Mouse (Mus musculus): ENCODE measurements around the gene Wars2. TPM values are rescaled to one million over a fixed set of nuclear protein-coding genes. Genes with fewer than 3 reads are reported as not detected.
A peak's percentile ranks its signal among the peaks of the same experiment; 100 is the strongest.

Gene Wars2
- total RNA-seq, 2 experiments from 2014 or later: 5.5 TPM

GRCm38 (mm10) chr3:99247996-99248801 lies 107.3 kb downstream of the Wars2 start:
- no peak for DNase-seq

- DNase-seq: no peak
Observed at GRCm38 (mm10) chr3:99248831-99249550, 108.1 kb downstream of the Wars2 start.

DNA sequence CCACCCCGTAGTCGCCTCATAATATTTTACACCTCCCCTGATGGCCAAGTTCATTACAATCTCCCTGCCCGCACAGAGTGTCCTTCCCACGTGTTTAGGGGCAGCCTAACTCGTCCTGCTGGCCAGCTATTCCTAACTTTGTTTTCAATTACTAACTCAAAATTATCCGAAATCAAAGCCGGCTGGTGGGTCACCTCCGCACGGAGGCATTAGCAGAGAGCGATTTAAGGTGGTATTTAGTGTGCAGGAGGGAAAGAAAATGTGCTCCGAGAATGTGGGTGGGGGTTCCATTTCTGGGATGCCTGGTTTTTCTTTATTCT lies 108.6 kb downstream of the Wars2 start:
- DNase-seq: no peak

GRCm38 (mm10) chr3:99249906-99250305 lies 109.0 kb downstream of the Wars2 start:
- no peak for DNase-seq

GRCm38 (mm10) chr3:99251271-99252165 lies 110.7 kb downstream of the Wars2 start:
- no peak for DNase-seq

DNA sequence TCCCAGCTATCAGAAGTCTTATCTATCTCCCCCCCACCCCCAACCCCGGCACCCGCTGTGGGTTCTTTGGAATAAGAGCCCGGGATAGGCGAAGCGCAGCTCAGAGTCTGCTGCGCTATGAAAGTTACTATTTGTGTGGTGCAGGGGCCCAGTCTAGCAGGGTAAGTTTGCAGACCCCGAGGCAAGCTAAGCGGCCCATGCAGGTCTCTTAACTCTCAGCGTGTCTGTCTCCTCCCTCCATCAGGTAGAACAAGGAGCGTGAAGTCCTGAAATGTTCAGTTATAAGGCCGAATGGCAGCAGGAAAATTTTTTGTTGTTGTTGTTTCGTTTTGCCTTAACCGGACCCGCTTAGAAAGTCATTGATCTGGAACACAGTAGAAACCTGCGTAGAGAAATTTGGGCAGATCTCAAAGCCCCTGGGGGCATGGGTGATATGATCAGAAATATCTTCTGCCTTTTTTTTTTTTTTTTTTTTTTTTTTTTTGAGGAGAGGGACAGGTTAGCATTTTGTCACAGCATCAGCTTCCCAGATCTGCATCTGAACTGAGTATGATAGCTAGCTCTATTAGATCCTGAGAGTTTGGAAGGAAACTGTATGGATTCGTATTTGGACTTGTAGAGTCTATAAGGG lies 111.7 kb downstream of the Wars2 start:
- DNase-seq: no peak

- DNase-seq: peak; percentile 87
Observed at GRCm38 (mm10) chr3:99253092-99253488, 112.2 kb downstream of the Wars2 start.

DNA sequence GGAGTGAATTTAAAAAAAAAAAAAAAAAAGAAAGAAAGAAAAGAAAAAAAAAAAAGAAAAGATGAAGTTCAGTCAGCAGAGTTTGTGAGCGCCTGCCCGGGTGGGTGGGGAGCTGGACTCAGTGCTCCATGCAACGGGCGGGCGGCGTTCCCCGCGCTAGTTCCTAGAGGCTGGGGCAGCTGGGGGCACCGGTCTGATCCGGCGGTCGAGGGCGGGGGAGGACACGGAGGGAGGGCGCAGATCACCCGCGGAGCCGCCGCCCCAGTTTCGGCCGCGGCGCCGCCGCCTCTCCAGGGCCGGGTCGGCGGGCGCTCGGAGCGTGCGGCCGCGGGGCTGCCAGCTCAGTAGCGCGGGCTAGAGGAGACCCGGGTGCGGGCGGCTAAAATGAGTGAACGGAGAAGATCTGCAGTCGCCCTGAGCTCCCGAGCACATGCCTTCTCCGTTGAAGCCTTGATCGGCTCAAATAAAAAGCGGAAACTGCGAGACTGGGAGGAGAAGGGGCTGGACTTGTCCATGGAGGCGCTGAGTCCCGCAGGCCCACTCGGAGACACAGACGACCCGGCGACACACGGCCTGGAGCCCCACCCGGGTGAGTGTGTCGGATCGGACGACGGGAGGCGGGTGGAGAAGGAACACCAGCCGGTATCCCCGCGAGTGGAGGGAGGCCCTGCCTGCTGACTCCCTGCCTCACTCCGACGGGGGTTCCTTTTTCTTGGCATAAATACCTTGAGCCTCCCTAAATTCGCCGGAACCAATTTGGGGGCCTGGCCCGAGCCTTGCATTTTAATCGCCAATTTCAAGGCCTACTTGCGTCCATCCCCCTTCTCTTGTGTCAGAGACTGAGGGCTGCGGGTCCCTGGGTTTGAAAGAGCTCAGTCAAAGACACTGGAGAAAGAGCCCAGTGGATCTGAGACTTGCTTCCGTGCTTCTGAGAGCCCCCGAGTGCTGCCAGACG lies 112.9 kb downstream of the Wars2 start:
- DNase-seq: peak; percentile 84

- DNase-seq: peak; percentile 83
Observed at GRCm38 (mm10) chr3:99254559-99255151, 113.8 kb downstream of the Wars2 start.

DNA sequence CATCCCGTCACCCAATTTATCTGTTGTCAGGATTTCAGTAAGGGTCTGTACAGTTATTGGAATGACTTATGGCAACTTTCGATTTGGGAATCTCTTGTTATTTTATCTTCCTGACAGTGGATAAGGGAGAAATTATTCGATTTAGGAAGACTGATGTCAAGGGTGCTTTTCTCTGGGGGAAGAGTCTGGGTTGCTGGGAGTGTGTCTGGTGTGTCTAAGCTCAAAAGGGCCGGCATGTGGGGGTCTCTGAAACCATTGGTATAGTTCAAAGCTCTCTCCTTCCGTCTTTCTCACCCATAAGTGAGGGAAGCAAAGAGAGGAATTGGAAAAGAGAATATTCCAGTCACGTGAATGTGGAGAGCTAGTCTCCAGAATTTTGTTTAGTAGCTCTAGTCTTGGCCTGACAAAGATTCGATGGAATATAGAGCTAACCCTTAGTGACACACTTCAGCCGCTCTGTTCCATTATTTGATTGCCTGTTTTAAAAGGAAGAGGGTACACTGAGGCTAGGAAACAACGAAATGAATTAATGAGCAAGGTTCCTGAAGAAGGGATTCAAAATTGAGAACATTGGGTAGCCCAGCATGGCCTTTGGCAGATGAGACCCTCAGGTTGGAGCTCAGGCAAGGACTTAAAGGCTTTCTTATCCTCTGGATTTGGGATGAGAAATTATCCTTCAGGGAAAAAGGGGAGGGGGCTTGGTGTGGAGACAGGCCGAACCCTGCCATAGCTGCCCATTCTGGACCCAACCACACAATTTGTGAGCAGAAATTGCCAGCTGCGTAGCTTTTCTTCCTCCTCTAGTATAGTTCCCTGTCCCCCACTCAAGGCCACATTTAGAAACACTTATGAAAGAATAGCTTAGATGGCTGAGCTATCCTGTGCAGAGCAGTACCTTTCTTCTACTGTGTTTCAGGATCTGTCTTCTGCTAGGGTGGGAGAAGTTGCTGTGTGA lies 114.8 kb downstream of the Wars2 start:
- DNase-seq: no peak

- no peak for DNase-seq
Observed at GRCm38 (mm10) chr3:99256366-99256750, 115.5 kb downstream of the Wars2 start.

- DNase-seq: peak; percentile 51
Observed at GRCm38 (mm10) chr3:99256766-99257165, 115.9 kb downstream of the Wars2 start.

DNA sequence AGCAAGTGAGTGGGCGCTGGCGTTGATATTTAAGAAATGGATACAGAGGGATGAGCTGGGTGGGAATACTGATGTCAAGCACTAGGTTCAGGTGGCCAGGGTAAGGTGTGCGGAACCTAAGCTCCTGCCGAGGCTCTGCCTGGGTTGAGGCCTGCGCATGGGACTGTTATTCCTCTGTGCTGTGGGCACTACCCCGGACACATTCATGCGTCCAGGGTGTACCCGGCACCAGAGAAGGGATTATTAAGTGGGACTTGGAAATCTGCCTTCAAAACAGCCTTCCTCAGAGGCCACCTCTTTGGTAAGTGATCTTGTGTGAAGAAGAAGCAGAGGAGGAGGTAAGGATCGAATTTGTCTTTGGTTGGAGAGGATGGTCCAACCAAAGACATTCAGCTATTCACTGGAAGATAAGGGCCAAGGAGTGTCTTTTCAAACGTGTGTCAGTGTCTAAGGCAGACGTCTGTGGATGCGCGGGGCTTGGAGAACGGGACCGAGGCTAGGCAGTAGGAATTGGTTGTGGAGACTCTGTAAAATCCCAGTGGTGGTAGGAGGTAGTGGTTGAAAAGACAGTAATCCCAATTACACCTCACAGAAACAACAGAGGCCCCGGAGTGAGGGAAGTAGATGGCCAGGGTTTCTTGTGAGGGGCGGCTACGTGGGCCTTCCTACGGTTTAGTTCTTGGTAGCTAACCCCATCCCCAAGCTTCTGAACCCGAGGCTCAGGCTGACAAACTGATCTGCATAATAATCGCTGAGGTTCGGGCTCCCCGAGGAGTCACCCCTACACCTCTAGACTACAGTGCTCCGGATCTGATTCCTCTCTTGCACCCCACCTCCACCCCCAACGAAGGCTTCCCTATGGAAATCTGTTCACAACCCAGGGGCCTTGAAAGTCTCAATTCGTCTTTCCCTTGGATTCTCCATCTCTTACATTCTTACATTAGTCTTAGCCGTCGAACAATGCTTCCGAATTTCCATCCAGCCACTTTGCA lies 117.0 kb downstream of the Wars2 start:
- DNase-seq: no peak

GRCm38 (mm10) chr3:99259741-99260270 lies 118.9 kb downstream of the Wars2 start:
- no peak for DNase-seq

DNA sequence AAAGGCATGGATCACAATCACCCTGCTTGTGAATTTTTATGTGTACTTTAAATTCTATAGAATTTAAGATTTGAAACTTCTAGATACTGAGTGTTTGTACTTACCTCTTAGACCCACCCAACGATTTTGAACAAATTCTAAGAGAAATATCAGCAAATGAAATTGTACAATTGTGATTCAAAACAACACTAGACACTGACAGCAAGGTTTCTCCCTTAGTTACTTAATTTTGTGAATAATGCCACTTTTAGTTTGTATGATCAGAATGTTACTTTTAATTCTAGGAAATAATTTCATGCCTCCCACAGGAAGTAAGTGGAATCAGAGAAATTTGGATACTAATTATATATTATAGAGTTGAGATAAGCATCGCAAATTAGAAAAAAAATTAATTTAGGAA lies 119.5 kb downstream of the Wars2 start:
- no peak for DNase-seq

GRCm38 (mm10) chr3:99261371-99261791 lies 120.5 kb downstream of the Wars2 start:
- DNase-seq: no peak

DNA sequence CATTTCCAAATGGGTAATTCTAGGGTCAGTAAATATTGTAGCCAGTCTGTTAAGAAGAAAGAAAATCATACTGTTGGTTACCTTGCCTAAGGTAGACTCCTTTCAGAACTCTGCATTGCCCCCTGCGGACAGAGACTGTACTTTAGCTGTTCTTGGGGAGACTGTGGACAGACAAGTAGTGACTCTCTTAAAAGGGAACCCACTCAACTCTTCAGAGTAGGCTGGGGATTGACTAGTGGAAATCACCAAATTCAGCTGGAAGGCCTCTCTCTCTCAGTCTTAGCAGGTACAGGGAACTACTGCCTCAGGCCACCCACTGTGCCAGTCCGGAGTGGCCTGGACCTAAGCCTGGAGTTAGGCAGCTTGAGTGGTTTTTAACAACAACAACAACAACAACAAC lies 121.1 kb downstream of the Wars2 start:
- DNase-seq: no peak

DNA sequence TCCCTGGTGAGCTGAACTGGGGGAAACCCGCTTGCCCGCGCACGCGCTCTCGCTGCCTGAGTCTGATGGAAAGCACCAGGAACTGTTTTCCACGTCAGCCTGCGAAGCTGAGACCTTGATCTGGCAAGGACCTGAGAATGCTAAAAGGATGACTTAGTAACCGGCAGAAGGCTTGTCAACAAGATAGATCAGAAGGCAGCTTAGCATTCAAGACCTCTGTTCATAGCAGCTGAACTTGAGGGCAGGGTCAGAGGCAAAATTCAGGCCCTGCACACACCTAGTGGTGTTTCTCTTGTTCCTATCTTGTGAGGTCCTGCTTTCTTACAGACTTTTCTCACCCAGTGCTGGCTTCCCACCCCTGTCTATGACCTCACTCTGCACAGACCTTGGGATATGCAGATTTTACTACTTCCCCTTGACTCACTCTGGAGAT lies 122.6 kb downstream of the Wars2 start:
- no peak for DNase-seq
